Mouse (Mus musculus) mammary gland, adult 2 months (tissue): ENCODE results near the gene Mtmr4. TPM values are rescaled to one million over a fixed set of nuclear protein-coding genes. Genes with fewer than 3 reads are reported as not detected.

Source experiments
- polyA plus RNA-seq: library from polyadenylated mRNA; depleted of rRNA; stranded (reverse); fragments of >200 nt; gene quantifications from 2 replicates; pipeline ENCODE4 v1.2.3, GENCODE M21; 2012; ENCODE audit warnings: low replicate concordance; rRNA removed

The Mtmr4 gene
- polyA plus RNA-seq, result 20.6 and 28.2 TPM in 2 replicates

GRCm38 (mm10) chr11:87591526-87592353 lies at the start of gene Mtmr4:
Gene Mtmr4, plus strand, starts transcription at chr11:87592162.

DNA sequence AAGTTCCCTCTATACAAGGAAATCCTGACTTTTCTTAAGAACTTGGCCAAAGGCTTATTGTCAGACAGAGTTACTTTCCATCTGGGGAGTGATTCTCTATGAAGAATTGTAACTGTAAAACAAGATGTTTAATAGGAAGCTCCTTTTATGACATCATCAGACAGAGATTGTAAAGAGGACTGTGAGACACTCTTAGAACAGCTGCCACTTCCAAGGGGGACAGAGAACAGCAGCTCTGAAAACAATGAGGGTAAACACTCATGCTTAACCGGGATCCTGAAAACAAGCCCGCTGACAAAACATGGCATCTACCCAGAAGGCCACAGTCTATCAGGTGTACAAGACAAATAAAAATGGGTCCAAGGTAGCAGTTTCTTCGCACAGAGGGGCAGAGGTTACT lies 25.5 kb upstream of the Mtmr4 start, which contains the start of gene Gm11492:
TSS of gene Gm11492 (plus strand) at position 153 of the 400 bp plus-strand sequence.

GRCm38 (mm10) chr11:87568255-87568953 lies 23.6 kb upstream of the Mtmr4 start, which contains the start of gene Sept4:
Gene Sept4, plus strand, starts transcription at chr11:87568903.

GRCm38 (mm10) chr11:87616790-87617474 lies 25.0 kb downstream of the Mtmr4 start, which contains the start of gene Hsf5:
Gene Hsf5, plus strand, starts transcription at chr11:87617164.

GRCm38 (mm10) chr11:87662407-87662806 lies 70.4 kb downstream of the Mtmr4 start, which contains the start of gene Rnf43:
Gene Rnf43, plus strand, starts transcription at chr11:87662722.

Other genes with a start within 250 kb of the Mtmr4 start
- 0.25 and 0.29 TPM in 2 replicates for gene Ppm1e, start 233.1 kb upstream of the Mtmr4 start, polyA plus RNA-seq
- gene Rad51c, start 187.2 kb upstream of the Mtmr4 start, polyA plus RNA-seq, result 0.47 and 0.66 TPM in 2 replicates
- 0.23 and 0.92 TPM in 2 replicates for gene Tex14, start 187.1 kb upstream of the Mtmr4 start, polyA plus RNA-seq
- not detected in 2 replicates for gene Gm11492, start 25.5 kb upstream of the Mtmr4 start, polyA plus RNA-seq
- 16.7 and 29.4 TPM in 2 replicates for gene Sept4, start 23.3 kb upstream of the Mtmr4 start, polyA plus RNA-seq
- gene Hsf5, start 25.0 kb downstream of the Mtmr4 start, polyA plus RNA-seq, result 0.06 and 0.17 TPM in 2 replicates
- 5.3 and 9.0 TPM in 2 replicates for gene Rnf43, start 70.6 kb downstream of the Mtmr4 start, polyA plus RNA-seq
- 43.3 and 78.5 TPM in 2 replicates for gene Supt4a, start 145.4 kb downstream of the Mtmr4 start, polyA plus RNA-seq
- gene Tspoap1, start 168.4 kb downstream of the Mtmr4 start, polyA plus RNA-seq, result 3.8 and 4.8 TPM in 2 replicates
- 1.5 and 1.9 TPM in 2 replicates for gene Mpo, start 201.4 kb downstream of the Mtmr4 start, polyA plus RNA-seq
- gene Lpo, start 236.1 kb downstream of the Mtmr4 start, polyA plus RNA-seq, result 0.11 and 0.14 TPM in 2 replicates